Mouse (Mus musculus) 3134 (cell line): ENCODE measurements around the gene Rarres1.

ENCODE experiments used
- DNase-seq: peaks from one replicate; pipeline ENCODE4 v3.0.0-alpha.2; 2011; ENCODE audit warnings: low spot score; ENCODE audit not compliant: insufficient read length; ENCODE audit errors: extremely low read depth

Rarres1 gene

GRCm38 (mm10) chr3:67429338-67429998 is 85.9 kb downstream of the Rarres1 start:
- DNase-seq, result no peak
